In genomic region chr9:63989641-63990040, GRCm38 (mm10) we compare ENCODE assay signal across 11 mouse cellular contexts. TPM values are rescaled to one million over a fixed set of nuclear protein-coding genes. Genes with fewer than 3 reads are reported as not detected.
A peak's percentile ranks its signal among the peaks of the same experiment; 100 is the strongest.
DNase-seq lines count a peak whose midpoint lies in the region; ATAC-seq and TF ChIP-seq lines count a peak whose summit lies in the region.
"Had no signal": no experiment of that assay in that cellular context is flagged by ENCODE, and none has a peak within 500 bp of the region (broad histone marks: within the 10 kb centered on the region; RNA-seq: fewer than 3 reads in every experiment).

No protein-coding gene starts in this region.

- no peaks in the 10 kb centered on the region for H3K27me3 ChIP-seq in heart, embryonic 11.5 days (ENCODE audit: control insufficient read depth, insufficient read depth, low read length)
- no peaks in the 10 kb centered on the region for H3K27me3 ChIP-seq in thymus, adult 2 months (ENCODE audit: control insufficient read depth, insufficient read depth, low read length)
- no peaks in the 10 kb centered on the region for H3K27me3 ChIP-seq in kidney, postnatal 0 days (ENCODE audit: insufficient read depth, low read length)
- no peaks in the 10 kb centered on the region for H3K27me3 ChIP-seq in splenic B cell, adult 2 months (ENCODE audit: control insufficient read depth, insufficient read depth, low read length, poor library complexity, severe bottlenecking)
- H3K27me3 ChIP-seq in hindbrain, embryonic 14.5 days (ENCODE audit: control insufficient read depth, insufficient read depth, low read length) = no peaks in the 10 kb centered on the region
- H3K27me3 ChIP-seq: midbrain, embryonic 15.5 days had no signal

- intact Hi-C loops in heart, postnatal 14 days (cut with DNase I) = no loop called here

- no peak overlapping the region for H3K9ac ChIP-seq in heart, embryonic 11.5 days (ENCODE audit: low read depth, low read length)
- H3K9ac ChIP-seq in kidney, postnatal 0 days (ENCODE audit: low read depth, low read length) = no peak overlapping the region
- H3K9ac ChIP-seq in hindbrain, embryonic 14.5 days = no peak overlapping the region
- H3K9ac ChIP-seq: midbrain, embryonic 15.5 days had no signal

- H3K4me1 ChIP-seq in heart, embryonic 11.5 days (ENCODE audit: control insufficient read depth, insufficient read depth, low read length) = peaks cover 80% of the 10 kb centered on the region
- H3K4me1 ChIP-seq in thymus, adult 2 months (replicated peaks; ENCODE audit: control insufficient read depth, insufficient read depth, low read length) = peaks cover 13% of the 10 kb centered on the region
- H3K4me1 ChIP-seq in kidney, postnatal 0 days (replicated peaks; ENCODE audit: insufficient read depth, low read length) = peaks cover 9% of the 10 kb centered on the region
- H3K4me1 ChIP-seq in hindbrain, embryonic 14.5 days (replicated peaks; ENCODE audit: control insufficient read depth, insufficient read depth, low read length) = no peaks in the 10 kb centered on the region
- H3K4me1 ChIP-seq: midbrain, embryonic 15.5 days had no signal

- H3K27ac ChIP-seq in heart, embryonic 11.5 days (ENCODE audit: low read depth, low read length) = 0 out of 2 replicates have a peak overlapping the region, but pooled peaks have one; percentile 22
- H3K27ac ChIP-seq in thymus, adult 2 months (ENCODE audit: control insufficient read depth, insufficient read depth, low read length) = no peak overlapping the region
- 0 out of 2 replicates have a peak overlapping the region, but pooled peaks have one; percentile 6 for H3K27ac ChIP-seq in kidney, postnatal 0 days
- H3K27ac ChIP-seq in hindbrain, embryonic 14.5 days = no peak overlapping the region
- H3K27ac ChIP-seq: midbrain, embryonic 15.5 days had no signal

- H3K9me3 ChIP-seq in heart, embryonic 11.5 days (replicated peaks; ENCODE audit: control insufficient read depth, low read length) = no peaks in the 10 kb centered on the region
- no peaks in the 10 kb centered on the region for H3K9me3 ChIP-seq in kidney, postnatal 0 days (replicated peaks; ENCODE audit: low read length)
- no peaks in the 10 kb centered on the region for H3K9me3 ChIP-seq in hindbrain, embryonic 14.5 days (ENCODE audit: control insufficient read depth, low read length)
- H3K9me3 ChIP-seq: G1E; midbrain, embryonic 15.5 days had no signal

- no peak for TF ChIP-seq POLR2A in thymus, adult 2 months (IDR thresholded peaks at IDR 0.05; ENCODE audit: control insufficient read depth, extremely low read depth, insufficient read depth, low read length, poor library complexity)

- no peak overlapping the region for H3K4me2 ChIP-seq in heart, embryonic 11.5 days
- no peak overlapping the region for H3K4me2 ChIP-seq in kidney, postnatal 0 days (ENCODE audit: low read length)
- H3K4me2 ChIP-seq in hindbrain, embryonic 14.5 days (replicated peaks) = no peak overlapping the region
- H3K4me2 ChIP-seq: midbrain, embryonic 15.5 days had no signal

- TF ChIP-seq CTCF in thymus, adult 2 months (IDR thresholded peaks at IDR 0.05; ENCODE audit: borderline replicate concordance, control insufficient read depth, extremely low read depth, insufficient read depth, low read length, poor library complexity) = no peak
- no peak for TF ChIP-seq CTCF in kidney, postnatal 0 days (IDR thresholded peaks at IDR 0.05; ENCODE audit: low read depth)

- no peak for ATAC-seq in heart, embryonic 11.5 days (replicated peaks; ENCODE audit: insufficient number of reproducible peaks, low FRiP score, low TSS enrichment)
- ATAC-seq in kidney, postnatal 0 days (replicated peaks; ENCODE audit: low FRiP score, low read depth) = no peak
- ATAC-seq in hindbrain, embryonic 14.5 days (ENCODE audit: low FRiP score) = no peak
- ATAC-seq: midbrain, embryonic 15.5 days had no signal

- H3K4me3 ChIP-seq in heart, embryonic 11.5 days (ENCODE audit: low read depth, low read length) = no peak overlapping the region
- peak overlapping the region; percentile 33 for H3K4me3 ChIP-seq in thymus, adult 2 months (ENCODE audit: control insufficient read depth, insufficient read depth, low read length)
- H3K4me3 ChIP-seq in kidney, postnatal 0 days (replicated peaks; ENCODE audit: low read depth, low read length) = no peak overlapping the region
- no peak overlapping the region for H3K4me3 ChIP-seq in hindbrain, embryonic 14.5 days (replicated peaks; ENCODE audit: low read length)
- H3K4me3 ChIP-seq: midbrain, embryonic 15.5 days had no signal

- 41% methylated on average over 8 of the region's 8 CpGs for WGBS in heart, embryonic 11.5 days (ENCODE audit: insufficient replicate concordance)
- WGBS in thymus, adult 2 months = 35% methylated on average over 8 of the region's 8 CpGs
- WGBS in kidney, postnatal 0 days = 60% methylated on average over 8 of the region's 8 CpGs
- 73% methylated on average over 8 of the region's 8 CpGs for WGBS in hindbrain, embryonic 14.5 days

- H3K36me3 ChIP-seq in heart, embryonic 11.5 days (ENCODE audit: control insufficient read depth, insufficient read depth, low read length) = peaks cover 9% of the 10 kb centered on the region
- no peaks in the 10 kb centered on the region for H3K36me3 ChIP-seq in thymus, adult 2 months (ENCODE audit: control insufficient read depth, insufficient read depth, low read length)
- 0 out of 2 replicates have a peak, but pooled peaks cover 14% of the 10 kb centered on the region for H3K36me3 ChIP-seq in kidney, postnatal 0 days (ENCODE audit: insufficient read depth, low read length)
- H3K36me3 ChIP-seq in splenic B cell, adult 2 months (ENCODE audit: control insufficient read depth, insufficient read depth, low read length, poor library complexity, severe bottlenecking) = no peaks in the 10 kb centered on the region
- H3K36me3 ChIP-seq in hindbrain, embryonic 14.5 days (replicated peaks; ENCODE audit: control insufficient read depth, insufficient read depth) = no peaks in the 10 kb centered on the region
- H3K36me3 ChIP-seq: G1E; midbrain, embryonic 15.5 days had no signal

- no peak for DNase-seq in heart, postnatal 14 days
- peak; percentile 3 for DNase-seq in thymus, adult 2 months
- DNase-seq in thymus, postnatal 36 days = no peak
- no peak for DNase-seq in kidney, postnatal 0 days (ENCODE audit: low spot score)
- peak; percentile 9 for DNase-seq in splenic B cell, adult 2 months (ENCODE audit: low read depth, low spot score)
- no peak for DNase-seq in left cerebral cortex, adult 8-10 months (ENCODE audit: low spot score in 2 of 2)
- no peak for DNase-seq in hindbrain, embryonic 14.5 days (ENCODE audit: low spot score)
- DNase-seq: gastrocnemius, postnatal 14 days had no signal

RNA-seq across cellular contexts. Expression of gene Smad6, which starts 32.2 kb away (rescaled TPM):
- polyA plus RNA-seq in heart, embryonic 11.5 days (2014; fragmentation: Nextera tagmentation; extraction: Ambion mirVana) = 30.5 and 31.6 TPM in 2 replicates
- 10 to 100 TPM; 13.6 to 15.5 TPM for total RNA-seq in heart, postnatal 14 days (2021)
- 6.5 and 8.0 TPM in 2 replicates for polyA plus RNA-seq in thymus, adult 2 months (2012; rRNA removed)
- 7.2 and 10.6 TPM in 2 replicates for polyA plus RNA-seq in kidney, postnatal 0 days (2015; fragmentation: Nextera tagmentation; extraction: Ambion mirVana)
- total RNA-seq in left cerebral cortex, adult 8-10 months (2022) = 1 to 10 TPM; 1.9 to 2.8 (median 2.1) TPM
- 2.3 and 2.7 TPM in 2 replicates for polyA plus RNA-seq in hindbrain, embryonic 14.5 days (2014; fragmentation: Nextera tagmentation; extraction: Ambion mirVana)

Comparison
In these comparisons a context has a peak if more than half of its experiments do, and no peak if none do; other contexts are left out.
1. DNase-seq: peak in thymus, adult 2 months (single experiment) and splenic B cell, adult 2 months (single experiment); none in heart, postnatal 14 days (0 of 2), thymus, postnatal 36 days (0 of 2), kidney, postnatal 0 days (single experiment), left cerebral cortex, adult 8-10 months (0 of 2) and hindbrain, embryonic 14.5 days (single experiment).
2. H3K27ac ChIP-seq: peak in heart, embryonic 11.5 days (single experiment) and kidney, postnatal 0 days (single experiment); none in thymus, adult 2 months (single experiment) and hindbrain, embryonic 14.5 days (single experiment).